Mouse (Mus musculus) lung, embryonic 16.5 days (tissue): Measurements from ENCODE around the gene Myo1d. TPM values are rescaled to one million over a fixed set of nuclear protein-coding genes. Genes with fewer than 3 reads are reported as not detected.

ENCODE experiments used
- ATAC-seq: fragments of 200-750 bp; cut with Nextera tagmentation; 2 replicates; pipeline ENCODE4 v1.8.0; 2017; ENCODE audit warnings: low read depth, mild to moderate bottlenecking, moderate library complexity
- H3K27ac ChIP-seq: fragments of 300-500 bp; sonication (generic); 2 replicates; pipeline ENCODE4 v1.5.1; 2014; ENCODE audit warnings: mild to moderate bottlenecking, control low read depth, low read length
- H3K27me3 ChIP-seq: fragments of 300-500 bp; sonication (generic); 2 replicates; pipeline ENCODE4 v1.6.1; 2014; ENCODE audit warnings: low read depth, low read length, mixed read lengths; ENCODE audit not compliant: control insufficient read depth, insufficient read depth
- H3K36me3 ChIP-seq: fragments of 300-500 bp; sonication (generic); 2 replicates; pipeline ENCODE4 v1.6.1; 2014; ENCODE audit warnings: low read length; ENCODE audit not compliant: control insufficient read depth, insufficient read depth
- H3K4me1 ChIP-seq: fragments of 300-500 bp; sonication (generic); replicated peaks from 2 replicates; pipeline ENCODE4 v1.6.1; 2014; ENCODE audit warnings: low read length, mixed read lengths; ENCODE audit not compliant: control insufficient read depth, insufficient read depth
- H3K4me2 ChIP-seq: fragments of 300-500 bp; sonication (generic); 2 replicates; pipeline ENCODE4 v1.6.1; 2014; ENCODE audit warnings: low read depth, low read length, control low read depth
- H3K4me3 ChIP-seq: fragments of 300-500 bp; sonication (generic); 2 replicates; pipeline ENCODE4 v1.5.1; 2014; ENCODE audit warnings: mild to moderate bottlenecking, low read length, control low read depth
- H3K9ac ChIP-seq: fragments of 300-500 bp; sonication (generic); 2 replicates; pipeline ENCODE4 v1.6.1; 2014; ENCODE audit warnings: low read length, control low read depth
- H3K9me3 ChIP-seq: fragments of 300-500 bp; sonication (generic); 2 replicates; pipeline ENCODE4 v1.6.1; 2016; ENCODE audit warnings: low read length; ENCODE audit not compliant: control insufficient read depth
- WGBS: fragments of 180-500 bp; shearing (Covaris S2); extraction: QIAGEN DNeasy Blood & Tissue Kit; methylation state at CpG from one replicate; pipeline ENCODE4 v1.1.7; 2014; 5-methylcytosine and 5-hydroxymethylcytosine counted together
- polyA plus RNA-seq: library from polyadenylated mRNA; unstranded; fragments of >200 nt; fragmentation: Nextera tagmentation; extraction: Ambion mirVana; gene quantifications from 2 replicates; pipeline ENCODE4 v1.2.1, GENCODE M21; 2015

The Myo1d gene
- polyA plus RNA-seq, 1 experiment from 2014 or later, result 21.0 TPM

DNA sequence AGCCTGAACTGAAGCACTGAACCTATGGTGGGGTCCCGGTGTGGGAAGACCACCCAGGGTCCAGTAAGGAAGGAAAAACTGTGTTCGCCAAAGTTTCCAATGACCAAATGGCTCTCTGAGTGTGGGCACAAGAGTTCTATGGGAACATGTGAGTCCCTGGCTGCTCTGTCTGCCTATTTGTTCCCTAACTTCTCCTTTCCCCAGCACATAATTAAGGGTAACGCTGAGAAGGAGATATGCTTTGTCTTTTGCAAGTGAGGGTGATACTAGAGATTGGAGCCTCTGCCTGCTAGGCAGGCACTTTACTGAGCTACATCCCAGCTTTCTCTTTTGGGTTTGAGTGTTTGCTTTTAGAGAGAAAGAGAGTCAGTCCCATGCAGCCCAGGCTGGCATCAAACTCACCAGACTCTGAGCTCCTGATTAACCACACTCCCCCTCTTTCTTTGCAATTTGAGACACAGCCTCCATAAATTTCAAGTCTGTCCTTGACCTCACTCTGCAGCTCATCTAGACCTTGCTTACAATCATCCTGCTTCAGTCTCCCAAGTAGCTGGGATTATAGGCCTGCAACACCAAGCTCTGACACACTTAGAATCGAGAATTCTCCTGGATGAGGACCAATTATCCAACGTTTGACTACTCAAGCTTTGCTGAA lies 8.1 kb downstream of the Myo1d start:
- no peak for ATAC-seq
- no peak overlapping the region for H3K4me3 ChIP-seq
- WGBS, result 68% methylated on average over 5 of the region's 5 CpGs

DNA sequence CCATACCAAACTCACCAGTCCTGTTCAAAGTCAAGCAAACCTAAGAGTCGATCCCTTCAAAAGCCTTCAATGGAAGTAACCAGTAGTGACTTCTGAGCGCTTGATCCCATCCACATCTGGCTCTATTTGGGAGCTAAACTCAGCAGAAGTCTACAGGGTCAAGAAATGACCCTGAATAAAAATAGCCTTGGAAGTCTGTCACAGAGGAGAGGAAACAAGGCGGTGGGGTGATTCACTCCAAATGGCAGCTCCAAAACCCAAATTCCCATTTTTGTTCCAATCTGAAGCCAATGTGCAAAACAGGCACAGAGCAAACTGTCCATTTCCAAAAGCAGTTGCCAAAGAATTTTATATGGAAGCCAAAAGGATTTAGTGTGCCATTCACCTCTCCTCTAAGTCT lies 8.6 kb downstream of the Myo1d start:
- H3K36me3 ChIP-seq, result no peaks in the 10 kb centered on the region
- H3K27ac ChIP-seq, result no peak overlapping the region
- H3K4me3 ChIP-seq, result no peak overlapping the region

More for the DNA sequence above, 8.1 kb downstream of the Myo1d start:
- Histone ChIP-seq H3K4me1 (peaks cover 36% of the 10 kb centered on the region), H3K4me2 (no peak overlapping the region), H3K27me3 (no peaks in the 10 kb centered on the region), H3K27ac (no peak overlapping the region), H3K36me3 (no peaks in the 10 kb centered on the region), H3K9me3 (no peaks in the 10 kb centered on the region), H3K9ac (no peak overlapping the region)

DNA sequence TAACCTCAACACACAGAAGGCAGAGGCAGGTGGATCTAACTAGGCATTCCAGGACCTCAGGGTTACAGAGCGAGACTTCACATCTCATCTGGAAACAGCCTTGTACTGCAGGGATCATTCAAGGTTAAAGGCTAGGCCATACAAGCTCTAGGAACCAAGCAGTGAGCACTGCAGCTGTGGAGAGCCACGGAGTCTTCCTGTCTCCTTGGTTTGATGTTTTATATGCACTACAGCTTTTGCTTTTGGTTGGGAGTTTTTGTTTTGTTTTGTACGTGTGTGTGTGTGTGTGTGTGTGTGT lies 12.6 kb downstream of the Myo1d start:
- ATAC-seq, result no peak
- 54% methylated on average over 3 of the region's 3 CpGs for WGBS

More for the DNA sequence above, 8.6 kb downstream of the Myo1d start:
- H3K4me1 ChIP-seq, result peaks cover 38% of the 10 kb centered on the region
- ATAC-seq, result 0 out of 2 replicates have a peak, but pooled peaks have one; percentile 34
- no peak overlapping the region for H3K4me2 ChIP-seq
- no peak overlapping the region for H3K9ac ChIP-seq
- no peaks in the 10 kb centered on the region for H3K9me3 ChIP-seq
- WGBS, result 81% methylated on average over 3 of the region's 3 CpGs
- no peaks in the 10 kb centered on the region for H3K27me3 ChIP-seq

DNA sequence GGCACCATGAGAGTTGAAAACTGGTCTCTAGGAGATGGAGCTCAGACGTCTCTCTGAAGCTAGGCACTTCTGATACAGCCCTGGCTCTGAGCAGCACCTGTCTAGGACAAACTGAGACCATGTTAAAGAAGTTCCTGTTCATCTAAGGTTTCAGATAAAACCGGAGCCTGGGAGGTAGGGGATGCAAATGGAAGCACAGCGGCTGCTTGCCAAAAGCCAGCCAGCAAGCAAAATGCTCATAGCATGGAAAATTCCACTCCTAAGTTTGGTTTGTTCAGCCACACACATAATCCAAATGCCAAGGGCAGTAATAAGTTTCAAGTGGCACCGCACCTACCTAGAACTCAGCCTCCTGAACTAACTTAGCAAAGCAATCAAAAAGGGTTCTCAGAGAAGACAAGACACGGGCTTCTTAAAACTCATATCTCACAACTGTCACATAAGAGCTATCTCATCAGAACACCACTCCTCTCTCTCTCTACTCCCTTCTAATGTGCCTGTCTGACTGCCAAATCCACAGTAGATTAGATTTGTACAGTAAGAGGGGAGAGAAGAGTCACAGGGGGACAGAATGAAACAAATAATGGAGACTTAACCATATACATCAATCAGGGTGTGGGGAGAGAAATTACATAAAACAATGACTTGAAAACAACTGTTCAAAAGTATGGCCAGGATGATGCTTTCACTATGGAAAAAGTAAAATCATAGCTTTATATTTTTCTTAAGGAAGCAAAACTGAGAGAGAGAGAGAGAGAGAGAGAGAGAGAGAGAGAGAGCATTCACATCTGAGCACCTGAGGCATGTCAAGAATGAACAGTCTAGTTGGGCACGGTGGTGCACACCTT lies 13.1 kb downstream of the Myo1d start:
- Histone ChIP-seq H3K9ac (no peak overlapping the region), H3K27me3 (no peaks in the 10 kb centered on the region), H3K9me3 (no peaks in the 10 kb centered on the region), H3K4me1 (peaks cover 28% of the 10 kb centered on the region), H3K4me2 (0 out of 2 replicates have a peak overlapping the region, but pooled peaks have one; percentile 15), H3K36me3 (no peaks in the 10 kb centered on the region), H3K27ac (peak overlapping the region; percentile 63), H3K4me3 (no peak overlapping the region)
- ATAC-seq, result 0 out of 2 replicates have a peak, but pooled peaks have one; percentile 42
- WGBS, result 42% methylated on average over 6 of the region's 6 CpGs

More for the DNA sequence above, 12.6 kb downstream of the Myo1d start:
- Histone ChIP-seq H3K9me3 (no peaks in the 10 kb centered on the region), H3K4me1 (peaks cover 28% of the 10 kb centered on the region), H3K27ac (peak overlapping the region; percentile 55), H3K27me3 (no peaks in the 10 kb centered on the region), H3K4me2 (no peak overlapping the region), H3K36me3 (no peaks in the 10 kb centered on the region), H3K4me3 (no peak overlapping the region), H3K9ac (no peak overlapping the region)

DNA sequence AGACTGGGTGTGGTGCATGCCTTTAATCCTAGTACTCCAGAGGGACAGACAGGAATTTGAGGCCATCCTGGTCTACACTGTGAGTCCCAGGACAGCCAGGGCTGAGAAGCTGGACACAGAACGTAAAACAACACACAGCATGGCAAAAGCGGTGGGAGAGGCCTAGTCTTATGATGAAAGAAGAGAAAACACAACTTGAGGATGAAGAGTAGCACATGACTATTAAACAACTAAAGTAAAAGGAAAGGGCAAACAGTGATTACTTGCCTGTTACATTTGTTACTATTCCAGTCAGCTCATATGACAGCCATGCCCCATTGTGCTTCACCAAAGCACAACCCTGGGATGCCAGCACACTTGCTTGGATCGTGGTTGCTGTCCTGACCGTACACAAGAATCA lies 13.8 kb downstream of the Myo1d start:
- no peak for ATAC-seq
- H3K4me1 ChIP-seq, result peaks cover 27% of the 10 kb centered on the region
- peak overlapping the region; percentile 63 for H3K27ac ChIP-seq
- H3K4me2 ChIP-seq, result 0 out of 2 replicates have a peak overlapping the region, but pooled peaks have one; percentile 4
- H3K36me3 ChIP-seq, result no peaks in the 10 kb centered on the region
- H3K9me3 ChIP-seq, result no peaks in the 10 kb centered on the region
- no peaks in the 10 kb centered on the region for H3K27me3 ChIP-seq
- no peak overlapping the region for H3K4me3 ChIP-seq
- WGBS, result 76% methylated on average over 4 of the region's 4 CpGs
- H3K9ac ChIP-seq, result no peak overlapping the region

DNA sequence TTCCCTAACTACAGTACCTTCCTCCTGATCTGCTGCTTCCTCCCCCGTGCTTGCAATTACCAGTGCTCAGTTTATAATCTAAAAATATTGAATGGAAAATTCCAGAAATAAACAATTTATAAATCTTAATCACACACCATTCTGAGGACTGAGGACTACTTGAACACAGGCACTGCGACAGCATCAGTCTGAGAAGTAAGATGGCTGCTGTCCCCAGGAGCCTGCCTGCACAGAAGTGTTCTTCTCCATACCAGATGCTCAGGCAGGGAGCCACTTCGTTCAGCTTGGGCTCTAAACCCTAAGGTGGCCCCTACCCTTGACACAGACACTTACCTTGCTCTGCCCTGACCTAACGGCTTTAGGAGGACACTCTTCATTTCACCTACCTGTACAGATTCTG lies 17.8 kb downstream of the Myo1d start:
- H3K4me2 ChIP-seq, result no peak overlapping the region
- H3K27ac ChIP-seq, result no peak overlapping the region
- H3K27me3 ChIP-seq, result no peaks in the 10 kb centered on the region
- H3K9me3 ChIP-seq, result no peaks in the 10 kb centered on the region
- H3K36me3 ChIP-seq, result no peaks in the 10 kb centered on the region
- H3K4me1 ChIP-seq, result peaks cover 22% of the 10 kb centered on the region
- no peak for ATAC-seq
- no peak overlapping the region for H3K9ac ChIP-seq
- WGBS, result 50% methylated on average over 4 of the region's 4 CpGs
- H3K4me3 ChIP-seq, result no peak overlapping the region

DNA sequence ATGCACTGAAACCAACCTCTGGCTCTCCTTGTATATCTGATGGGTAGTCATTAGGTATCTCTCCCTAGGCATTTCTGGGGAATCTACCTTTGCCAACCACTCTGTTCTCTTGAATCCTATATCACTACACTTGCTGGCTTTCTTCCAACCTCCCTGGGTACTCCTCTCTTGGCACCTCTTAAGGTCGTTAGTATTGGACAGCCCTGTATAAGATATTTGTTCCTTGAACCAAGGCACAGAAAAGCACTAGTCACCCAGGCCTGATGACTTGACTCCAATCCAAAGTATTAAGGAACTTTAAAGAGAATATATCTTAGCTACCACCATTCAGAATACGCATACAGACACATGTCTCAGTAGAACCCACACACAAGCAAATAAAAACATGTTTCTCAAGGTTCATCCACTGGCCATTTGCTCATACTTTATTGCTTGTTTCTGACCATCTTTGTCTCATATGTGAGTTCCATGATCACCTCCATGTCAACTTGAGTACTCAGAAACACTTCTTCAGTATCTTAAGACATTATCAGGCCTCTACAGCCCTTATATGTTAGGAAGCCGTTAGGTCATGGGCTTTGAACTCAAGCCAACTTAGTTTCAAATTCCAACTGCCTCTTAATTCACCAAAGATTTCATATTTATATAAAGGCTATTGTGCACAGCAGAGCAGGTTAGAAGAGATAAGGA lies 18.4 kb downstream of the Myo1d start:
- Histone ChIP-seq H3K36me3 (no peaks in the 10 kb centered on the region), H3K4me3 (no peak overlapping the region), H3K9me3 (no peaks in the 10 kb centered on the region), H3K4me1 (peaks cover 22% of the 10 kb centered on the region), H3K27ac (no peak overlapping the region), H3K27me3 (no peaks in the 10 kb centered on the region), H3K4me2 (no peak overlapping the region), H3K9ac (no peak overlapping the region)
- WGBS, result 46% methylated on average over 3 of the region's 3 CpGs
- no peak for ATAC-seq

DNA sequence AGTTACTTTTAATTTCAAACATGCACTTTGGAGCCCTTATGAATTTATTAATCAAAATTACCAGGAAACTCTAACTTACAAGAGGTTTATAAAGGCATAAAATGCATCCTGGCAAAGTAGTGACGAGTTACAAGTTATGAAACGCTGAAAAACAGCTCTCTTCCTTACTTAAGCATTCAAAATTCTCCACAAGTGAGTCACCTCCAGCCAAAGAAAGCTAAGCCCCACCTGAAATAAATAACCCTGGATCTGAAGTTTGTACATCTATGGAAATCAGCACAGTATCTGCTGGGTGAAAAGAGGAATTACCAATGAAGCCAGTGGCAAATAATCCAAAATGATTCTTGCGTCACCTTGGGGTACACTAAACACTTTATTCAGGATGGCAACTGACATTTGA lies 20.8 kb downstream of the Myo1d start:
- Histone ChIP-seq H3K27ac (no peak overlapping the region), H3K9ac (no peak overlapping the region), H3K36me3 (no peaks in the 10 kb centered on the region), H3K9me3 (no peaks in the 10 kb centered on the region), H3K4me2 (no peak overlapping the region), H3K4me1 (peaks cover 12% of the 10 kb centered on the region), H3K27me3 (no peaks in the 10 kb centered on the region), H3K4me3 (no peak overlapping the region)
- ATAC-seq, result no peak
- 79% methylated on average over 3 of the region's 3 CpGs for WGBS

DNA sequence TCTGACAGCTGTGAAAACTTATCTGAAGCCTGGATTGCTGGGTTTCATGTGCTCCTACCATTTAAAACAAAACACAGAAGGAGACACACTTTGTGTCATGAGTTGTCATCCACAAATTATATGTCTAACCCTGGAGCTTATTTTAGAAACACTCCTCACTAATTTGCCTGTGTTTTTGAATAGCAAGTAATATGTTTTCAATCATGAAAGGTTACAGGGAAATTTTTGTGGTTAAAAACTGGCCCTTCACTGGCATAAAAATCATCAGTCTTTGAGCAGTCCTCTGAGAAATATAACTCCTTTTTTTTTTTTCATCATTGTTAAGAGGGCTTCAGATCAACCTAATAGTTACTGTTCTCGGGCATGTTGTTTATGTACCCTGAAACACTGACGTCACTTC lies 25.6 kb downstream of the Myo1d start:
- ATAC-seq, result no peak

More for the DNA sequence above, 25.6 kb downstream of the Myo1d start:
- Histone ChIP-seq H3K36me3 (no peaks in the 10 kb centered on the region), H3K4me3 (no peak overlapping the region), H3K9ac (no peak overlapping the region), H3K9me3 (no peaks in the 10 kb centered on the region), H3K27me3 (no peaks in the 10 kb centered on the region), H3K4me1 (no peaks in the 10 kb centered on the region), H3K27ac (no peak overlapping the region), H3K4me2 (no peak overlapping the region)
- 27% methylated on average over 2 of the region's 2 CpGs for WGBS
